Mouse (Mus musculus) forebrain, embryonic 15.5 days (tissue): ENCODE data around the gene Apobec1. TPM values are rescaled to one million over a fixed set of nuclear protein-coding genes. Genes with fewer than 3 reads are reported as not detected.
A peak's percentile ranks its signal among the peaks of the same experiment; 100 is the strongest.
"Not testable (repeated sequence)": the region's sequence is repeated elsewhere in the genome, so short reads cannot be mapped to it uniquely, and the experiment has no call there.

Experiments used
- ATAC-seq: fragments of 200-750 bp; cut with Nextera tagmentation; replicated peaks from 2 replicates; pipeline ENCODE4 v1.8.0; 2017; ENCODE audit warnings: mild to moderate bottlenecking, moderate TSS enrichment, moderate library complexity
- H3K27ac ChIP-seq: fragments of 300-500 bp; sonication (generic); replicated peaks from 2 replicates; pipeline ENCODE4 v1.5.1; 2015; ENCODE audit warnings: mild to moderate bottlenecking, inconsistent platforms
- H3K27me3 ChIP-seq: fragments of 300-500 bp; sonication (generic); 2 replicates; pipeline ENCODE4 v1.6.1; 2015; ENCODE audit warnings: inconsistent platforms
- H3K36me3 ChIP-seq: fragments of 300-500 bp; sonication (generic); 2 replicates; pipeline ENCODE4 v1.6.1; 2015; ENCODE audit warnings: mild to moderate bottlenecking, inconsistent platforms
- H3K4me1 ChIP-seq: fragments of 300-500 bp; sonication (generic); 2 replicates; pipeline ENCODE4 v1.6.1; 2015; ENCODE audit warnings: inconsistent platforms
- H3K4me2 ChIP-seq: fragments of 300-500 bp; sonication (generic); replicated peaks from 2 replicates; pipeline ENCODE4 v1.6.1; 2015; ENCODE audit warnings: mild to moderate bottlenecking, inconsistent platforms
- H3K4me3 ChIP-seq: fragments of 300-500 bp; sonication (generic); 2 replicates; pipeline ENCODE4 v1.5.1; 2015; ENCODE audit warnings: mild to moderate bottlenecking, inconsistent platforms
- H3K9ac ChIP-seq: fragments of 300-500 bp; sonication (generic); replicated peaks from 2 replicates; pipeline ENCODE4 v1.6.1; 2015; ENCODE audit warnings: mild to moderate bottlenecking, inconsistent platforms
- H3K9me3 ChIP-seq: fragments of 300-500 bp; sonication (generic); 2 replicates; pipeline ENCODE4 v1.6.1; 2016; ENCODE audit warnings: inconsistent platforms
- WGBS: fragments of 180-500 bp; shearing (Covaris S2); methylation state at CpG from one replicate; pipeline ENCODE4 v1.1.7; 2015; ENCODE audit warnings: mixed read lengths; 5-methylcytosine and 5-hydroxymethylcytosine counted together
- polyA plus RNA-seq: library from polyadenylated mRNA; unstranded; fragments of >200 nt; fragmentation: Nextera tagmentation; extraction: Ambion mirVana; gene quantifications from 2 replicates; pipeline ENCODE4 v1.2.1, GENCODE M21; 2015

Gene Apobec1
- polyA plus RNA-seq, 1 experiment from 2014 or later: 4.5 TPM

DNA sequence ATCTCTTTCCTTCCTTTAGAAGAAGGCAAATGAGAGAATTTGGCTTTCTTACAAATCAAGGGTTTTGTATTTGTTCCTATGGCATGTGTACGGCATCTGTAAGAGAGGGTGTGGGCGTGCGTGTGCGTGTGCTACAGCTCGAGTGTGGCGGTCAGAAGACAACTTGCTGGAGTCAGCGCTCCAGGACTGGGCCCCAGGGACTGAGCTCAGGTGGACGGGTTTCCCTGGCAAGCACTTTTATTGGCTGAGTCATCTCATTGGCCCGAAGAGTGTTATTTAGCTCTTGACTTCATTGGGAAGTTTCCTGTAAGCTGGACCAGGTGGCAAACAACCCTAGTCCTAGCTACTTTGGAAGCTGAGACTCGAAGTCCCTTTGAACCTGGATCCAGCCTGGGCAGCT, 56.3 kb downstream of the Apobec1 start:
- H3K9me3 ChIP-seq: no peaks in the 10 kb centered on the region
- 80% methylated on average over 10 of the region's 10 CpGs for WGBS
- H3K4me3 ChIP-seq: no peak overlapping the region
- no peaks in the 10 kb centered on the region for H3K36me3 ChIP-seq
- H3K27me3 ChIP-seq: no peaks in the 10 kb centered on the region
- H3K9ac ChIP-seq: no peak overlapping the region
- no peak overlapping the region for H3K4me2 ChIP-seq
- no peaks in the 10 kb centered on the region for H3K4me1 ChIP-seq
- ATAC-seq: no peak
- H3K27ac ChIP-seq: no peak overlapping the region

DNA sequence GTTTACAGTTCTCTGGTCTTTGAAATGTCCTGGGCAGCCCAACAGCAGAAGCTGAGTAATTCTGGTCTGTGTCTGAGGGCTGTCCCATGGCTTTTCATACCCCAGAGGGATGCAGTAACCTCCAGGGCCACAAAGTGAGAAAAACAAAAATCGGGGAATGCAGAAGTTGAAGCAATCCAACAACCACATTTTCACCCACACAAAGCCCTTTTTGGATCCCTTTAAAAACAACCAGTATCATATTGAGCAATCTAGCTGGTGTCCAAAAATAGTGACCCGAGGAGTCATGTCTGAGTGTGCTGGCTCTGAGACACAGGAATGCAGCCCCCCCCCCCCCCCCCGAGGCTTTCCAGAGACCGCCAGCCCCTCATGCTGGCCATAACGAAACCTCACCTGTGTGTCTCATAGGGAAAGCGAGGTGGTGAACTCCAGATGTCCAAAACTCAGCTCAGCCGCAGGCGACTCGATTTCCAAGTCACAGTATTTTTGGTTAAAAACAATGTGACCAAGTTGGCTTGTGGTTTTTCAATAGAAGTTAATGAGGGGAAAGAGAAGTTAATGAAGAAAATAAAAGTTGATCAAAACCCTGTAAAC, 56.9 kb downstream of the Apobec1 start:
- no peak for ATAC-seq
- no peak overlapping the region for H3K4me3 ChIP-seq
- no peaks in the 10 kb centered on the region for H3K9me3 ChIP-seq
- H3K36me3 ChIP-seq: no peaks in the 10 kb centered on the region
- H3K27me3 ChIP-seq: no peaks in the 10 kb centered on the region
- no peak overlapping the region for H3K4me2 ChIP-seq
- H3K27ac ChIP-seq: no peak overlapping the region
- H3K4me1 ChIP-seq: no peaks in the 10 kb centered on the region
- 80% methylated on average over 9 of the region's 9 CpGs for WGBS
- H3K9ac ChIP-seq: no peak overlapping the region

DNA sequence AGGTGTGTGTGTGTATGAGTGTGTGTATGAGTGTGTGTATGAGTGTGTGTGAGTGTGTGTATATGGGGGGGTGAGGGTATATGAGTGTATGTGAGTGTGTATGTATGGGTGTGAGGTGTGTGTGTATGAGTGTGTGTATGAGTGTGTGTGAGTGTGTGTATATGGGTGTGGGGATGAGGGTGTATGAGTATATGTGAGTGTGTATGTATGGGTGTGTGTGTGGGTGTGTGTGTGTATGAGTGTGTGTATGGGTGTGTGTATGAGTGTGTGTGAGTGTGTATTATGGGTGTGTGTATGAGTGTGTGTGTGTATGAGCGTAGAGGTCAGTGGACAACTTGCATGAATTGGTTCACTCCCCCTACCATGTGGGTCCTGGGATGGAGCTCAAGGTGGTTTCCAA, 57.6 kb downstream of the Apobec1 start:
- no peak for ATAC-seq
- 100% methylated on average over 1 of the region's 1 CpGs for WGBS
- no peaks in the 10 kb centered on the region for H3K4me1 ChIP-seq

DNA sequence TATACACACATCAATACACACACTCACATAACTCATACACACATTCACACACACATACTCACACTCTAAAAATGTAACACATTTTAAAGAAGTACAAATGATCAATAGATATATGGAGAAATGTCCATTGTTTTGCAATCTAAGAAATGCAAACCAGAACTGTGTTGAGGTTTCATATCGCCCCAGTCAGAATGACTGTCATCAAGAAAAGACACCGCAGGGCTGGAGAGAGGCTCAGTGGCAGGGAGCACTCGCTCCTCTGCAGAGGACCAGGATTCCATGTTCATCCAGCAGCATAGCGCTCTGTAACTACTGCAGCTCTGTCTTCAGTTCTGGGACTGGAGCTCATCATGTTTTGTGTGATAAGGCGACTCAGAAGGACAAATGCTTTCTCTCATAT, 58.7 kb downstream of the Apobec1 start:
- Histone ChIP-seq H3K4me2 (no peak overlapping the region), H3K27ac (no peak overlapping the region), H3K9ac (no peak overlapping the region), H3K27me3 (no peaks in the 10 kb centered on the region), H3K4me3 (no peak overlapping the region), H3K4me1 (no peaks in the 10 kb centered on the region), H3K36me3 (no peaks in the 10 kb centered on the region), H3K9me3 (no peaks in the 10 kb centered on the region)
- 83% methylated on average over 5 of the region's 5 CpGs for WGBS
- ATAC-seq: no peak

More for the DNA sequence above, 57.6 kb downstream of the Apobec1 start:
- H3K4me2 ChIP-seq: no peak overlapping the region
- H3K27me3 ChIP-seq: no peaks in the 10 kb centered on the region
- H3K4me3 ChIP-seq: no peak overlapping the region
- H3K27ac ChIP-seq: no peak overlapping the region
- no peaks in the 10 kb centered on the region for H3K9me3 ChIP-seq
- no peaks in the 10 kb centered on the region for H3K36me3 ChIP-seq
- H3K9ac ChIP-seq: no peak overlapping the region

DNA sequence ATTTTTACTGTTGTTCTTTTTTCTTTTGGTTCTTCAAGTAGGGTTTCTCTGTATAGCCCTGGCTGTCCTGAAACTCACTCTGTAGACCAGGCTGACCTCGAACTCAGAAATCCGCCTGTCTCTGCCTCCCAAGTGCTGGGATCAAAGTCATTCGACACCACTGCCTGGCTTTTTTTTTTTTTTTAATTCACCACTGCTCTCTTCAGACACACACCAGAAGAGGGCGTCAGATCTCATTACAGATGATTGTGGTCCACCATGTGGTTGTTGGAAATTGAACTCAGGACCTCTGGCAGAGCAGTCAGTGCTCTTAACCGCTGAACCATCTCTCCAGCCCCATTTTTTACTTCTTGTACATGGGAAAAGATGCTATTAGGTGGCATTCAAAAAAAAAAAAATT, 59.8 kb downstream of the Apobec1 start:
- WGBS: 74% methylated on average over 5 of the region's 5 CpGs

DNA sequence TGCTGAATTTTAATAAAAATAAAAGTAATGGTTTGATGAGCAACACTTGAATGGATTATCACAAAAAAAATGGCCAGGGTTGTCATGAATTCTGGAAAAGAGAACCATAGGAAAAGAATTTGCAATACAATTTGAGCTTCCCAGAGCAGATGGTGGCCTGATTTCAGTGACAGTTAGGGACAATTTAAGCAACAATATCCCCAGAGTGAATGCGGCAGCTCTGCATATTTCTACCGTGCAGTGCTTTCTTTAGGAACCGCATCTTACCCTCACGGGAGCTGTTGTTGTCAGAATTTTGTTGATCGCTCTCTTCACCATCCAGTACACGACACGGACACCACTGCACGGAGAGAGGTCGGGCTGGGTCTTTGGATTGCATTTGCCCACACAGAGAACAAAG, 62.7 kb downstream of the Apobec1 start:
- Histone ChIP-seq H3K27me3 (no peaks in the 10 kb centered on the region), H3K27ac (no peak overlapping the region), H3K9me3 (no peaks in the 10 kb centered on the region), H3K36me3 (no peaks in the 10 kb centered on the region), H3K4me2 (no peak overlapping the region), H3K4me1 (no peaks in the 10 kb centered on the region), H3K9ac (no peak overlapping the region), H3K4me3 (no peak overlapping the region)
- ATAC-seq: no peak
- 78% methylated on average over 9 of the region's 9 CpGs for WGBS

More for the DNA sequence above, 59.8 kb downstream of the Apobec1 start:
- H3K36me3 ChIP-seq, ATAC-seq, H3K27ac ChIP-seq, H3K9me3 ChIP-seq, H3K4me3 ChIP-seq, H3K4me2 ChIP-seq, H3K4me1 ChIP-seq, H3K9ac ChIP-seq, H3K27me3 ChIP-seq: not testable (repeated sequence)

DNA sequence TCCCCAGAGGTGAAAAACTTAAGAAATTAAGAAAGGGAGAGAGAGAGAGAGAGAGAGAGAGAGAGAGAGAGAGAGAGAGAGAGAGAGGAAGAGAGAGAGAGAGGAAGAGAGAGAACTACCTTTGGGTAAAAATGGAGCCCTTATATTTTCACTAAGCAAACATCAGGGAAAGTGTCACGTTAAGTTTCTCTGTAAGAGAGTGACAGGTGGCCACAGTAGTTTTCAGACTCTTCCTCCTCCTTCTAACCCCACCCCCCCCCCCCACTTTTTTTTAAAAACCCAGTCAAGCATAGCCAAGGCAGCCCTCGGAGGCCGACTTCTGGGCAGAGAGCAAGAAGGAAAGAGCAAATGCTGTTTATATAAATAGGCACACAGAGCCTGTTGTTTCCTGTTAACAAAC, 68.2 kb downstream of the Apobec1 start:
- 18% methylated on average over 3 of the region's 3 CpGs for WGBS
- no peak for ATAC-seq

DNA sequence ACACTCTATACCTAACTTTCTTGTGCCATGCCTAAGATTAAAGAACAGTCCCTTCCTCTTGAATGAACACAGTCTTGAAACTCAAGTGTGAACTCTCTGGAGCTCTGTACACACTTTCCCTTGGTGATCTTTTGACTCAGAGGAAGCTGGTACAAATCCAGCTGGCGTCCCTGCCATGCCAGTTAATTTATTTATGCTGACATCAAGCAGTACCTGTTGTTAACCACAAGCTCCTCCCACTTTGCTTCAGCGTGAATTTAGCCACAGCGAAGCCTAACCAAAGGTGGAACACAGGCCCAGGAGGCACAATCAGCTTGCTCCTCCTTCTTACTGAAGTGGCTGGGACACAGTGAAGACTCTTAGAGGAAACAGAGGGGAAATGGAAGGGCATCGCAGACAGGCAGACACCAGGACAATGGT, 69.4 kb downstream of the Apobec1 start:
- no peaks in the 10 kb centered on the region for H3K9me3 ChIP-seq
- H3K4me3 ChIP-seq: peak overlapping the region; percentile 13; the same call in 1 of the 2 replicates
- H3K36me3 ChIP-seq: no peaks in the 10 kb centered on the region
- peak overlapping the region; percentile 33 for H3K4me2 ChIP-seq
- H3K27ac ChIP-seq: no peak overlapping the region; the same call in 1 of the 2 replicates
- no peaks in the 10 kb centered on the region for H3K27me3 ChIP-seq
- no peak overlapping the region for H3K9ac ChIP-seq
- WGBS: 4% methylated on average over 4 of the region's 4 CpGs
- ATAC-seq: peak; percentile 48; the same call in 1 of the 2 replicates
- H3K4me1 ChIP-seq: peaks cover 6% of the 10 kb centered on the region; the same call in 1 of the 2 replicates

More for the DNA sequence above, 68.2 kb downstream of the Apobec1 start:
- H3K4me2 ChIP-seq: no peak overlapping the region
- H3K27ac ChIP-seq: no peak overlapping the region
- peaks cover 6% of the 10 kb centered on the region; the same call in 1 of the 2 replicates for H3K4me1 ChIP-seq
- no peaks in the 10 kb centered on the region for H3K27me3 ChIP-seq
- H3K4me3 ChIP-seq: no peak overlapping the region
- no peaks in the 10 kb centered on the region for H3K36me3 ChIP-seq
- H3K9ac ChIP-seq: no peak overlapping the region
- H3K9me3 ChIP-seq: no peaks in the 10 kb centered on the region

DNA sequence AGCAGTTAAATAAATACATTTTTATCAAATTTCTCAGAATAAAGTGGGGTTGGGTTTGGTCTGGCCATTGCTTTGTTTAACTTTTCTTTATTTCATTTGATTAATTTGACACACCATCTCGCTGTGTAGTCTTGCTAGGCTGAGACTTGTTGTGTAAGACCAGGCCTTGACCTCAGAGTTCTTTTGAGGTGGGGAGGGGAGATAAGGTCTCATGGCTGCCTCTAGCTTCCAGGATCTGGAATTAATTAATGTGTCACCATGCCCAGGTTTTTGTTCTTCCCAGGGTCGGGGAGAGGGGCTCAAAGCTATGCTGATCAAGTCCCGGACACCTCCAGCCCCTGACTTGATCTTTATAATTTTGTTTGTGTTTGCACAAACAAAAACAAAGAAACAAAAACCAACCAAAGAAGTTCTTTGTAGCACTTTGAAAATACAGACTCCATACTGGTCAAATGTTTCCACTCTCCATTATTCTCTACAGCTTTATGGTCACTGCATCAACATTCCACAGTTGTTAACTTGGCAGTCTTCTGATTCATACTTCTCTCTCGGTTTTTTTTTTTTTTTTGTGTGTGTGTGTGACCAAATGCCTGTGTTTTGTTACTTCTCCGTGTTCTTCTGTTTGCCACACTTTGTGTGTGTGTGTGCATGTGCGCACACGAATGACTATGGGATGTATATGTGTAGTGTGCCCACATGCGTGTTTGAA, 70.6 kb downstream of the Apobec1 start:
- Histone ChIP-seq H3K9me3 (no peaks in the 10 kb centered on the region), H3K36me3 (no peaks in the 10 kb centered on the region), H3K9ac (no peak overlapping the region), H3K27me3 (no peaks in the 10 kb centered on the region), H3K4me2 (no peak overlapping the region), H3K27ac (no peak overlapping the region), H3K4me1 (peaks cover 6% of the 10 kb centered on the region; the same call in 1 of the 2 replicates), H3K4me3 (no peak overlapping the region)
- ATAC-seq: no peak
- WGBS: 75% methylated on average over 8 of the region's 8 CpGs

DNA sequence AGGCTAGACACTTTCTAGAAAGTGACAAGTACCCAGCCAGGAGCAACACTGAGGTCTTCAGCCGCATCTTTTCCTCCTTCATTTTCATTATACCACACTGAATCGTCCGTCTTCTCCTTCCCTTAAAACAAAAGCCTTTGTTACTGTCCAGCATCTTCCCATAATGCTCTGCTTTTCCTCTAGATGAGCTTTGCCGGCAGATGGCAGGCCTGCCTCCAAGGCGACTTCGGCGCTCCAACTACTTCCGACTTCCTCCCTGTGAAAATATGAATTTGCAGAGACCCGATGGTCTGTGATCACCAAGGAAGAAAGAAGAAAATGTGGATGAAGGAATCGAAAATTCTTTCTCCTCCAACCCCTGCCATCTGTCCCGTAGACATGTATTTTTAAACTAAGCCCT, 74.1 kb downstream of the Apobec1 start:
- Histone ChIP-seq H3K27me3 (no peaks in the 10 kb centered on the region), H3K9ac (no peak overlapping the region), H3K4me3 (no peak overlapping the region), H3K9me3 (no peaks in the 10 kb centered on the region), H3K36me3 (no peaks in the 10 kb centered on the region), H3K4me2 (no peak overlapping the region), H3K4me1 (peaks cover 3% of the 10 kb centered on the region; the same call in 1 of the 2 replicates), H3K27ac (no peak overlapping the region)
- WGBS: 76% methylated on average over 11 of the region's 11 CpGs
- ATAC-seq: no peak
